Mouse (Mus musculus): ENCODE data around the gene Ppp4r1. TPM values are rescaled to one million over a fixed set of nuclear protein-coding genes. Genes with fewer than 3 reads are reported as not detected.

Ppp4r1 gene
- total and polyA plus RNA-seq, 3 experiments = 21.8 to 313 (median 34.3) TPM

GRCm38 (mm10) chr17:65757150-65757549 is 25.2 kb upstream of the Ppp4r1 start:
- no peaks in the 10 kb centered on the region for H3K9me3 ChIP-seq (replicated peaks; ENCODE audit: insufficient read depth, low read length)
- TF ChIP-seq KAT2A (conservative IDR thresholded peaks at IDR 0.05; ENCODE audit: low read depth, low read length) (no peak), MXI1 (IDR thresholded peaks at IDR 0.05; ENCODE audit: low read depth, low read length) (no peak), TCF12 (IDR thresholded peaks at IDR 0.05; ENCODE audit: low read depth, low read length) (no peak), UBTF (IDR thresholded peaks at IDR 0.05; ENCODE audit: borderline replicate concordance, insufficient read depth, low read depth, low read length) (no peak), EP300 (IDR thresholded peaks at IDR 0.05; ENCODE audit: low read depth in 1 of 2, low read length in 2 of 2) (no peak), E2F4 (IDR thresholded peaks at IDR 0.05; ENCODE audit: borderline replicate concordance, low read depth, low read length) (no peak)
- H3K9ac ChIP-seq (ENCODE audit: control insufficient read depth, low read depth, low read length, poor library complexity, severe bottlenecking) = no peak overlapping the region

GRCm38 (mm10) chr17:65763221-65763620 is 19.2 kb upstream of the Ppp4r1 start:
- no peak for DNase-seq (ENCODE audit: low read depth, low spot score)

More at GRCm38 (mm10) chr17:65757150-65757549, 25.2 kb upstream of the Ppp4r1 start:
- no peaks in the 10 kb centered on the region for H3K4me1 ChIP-seq (ENCODE audit: control insufficient read depth in 1 of 2, insufficient read depth in 2 of 2, low read length in 2 of 2)
- H3K27me3 ChIP-seq (ENCODE audit: control insufficient read depth in 1 of 2, insufficient read depth in 2 of 2, low read length in 2 of 2) = no peaks in the 10 kb centered on the region
- no peak overlapping the region for H3K27ac ChIP-seq (ENCODE audit: control insufficient read depth, low read depth, low read length)
- no peaks in the 10 kb centered on the region for H3K79me2 ChIP-seq (ENCODE audit: control insufficient read depth, insufficient read depth, low read length, poor library complexity)
- DNase-seq (ENCODE audit: low read depth, low spot score) = no peak
- H3K4me3 ChIP-seq (ENCODE audit: control insufficient read depth in 1 of 2, insufficient read depth in 1 of 2, low read depth in 2 of 2, low read length in 2 of 2) = no peak overlapping the region
- H3K36me3 ChIP-seq (ENCODE audit: control insufficient read depth in 1 of 2, insufficient read depth in 2 of 2, low read length in 2 of 2) = no peaks in the 10 kb centered on the region

More at GRCm38 (mm10) chr17:65763221-65763620, 19.2 kb upstream of the Ppp4r1 start:
- H3K27me3 ChIP-seq (ENCODE audit: control insufficient read depth in 1 of 2, insufficient read depth in 2 of 2, low read length in 2 of 2) = no peaks in the 10 kb centered on the region
- H3K9me3 ChIP-seq (replicated peaks; ENCODE audit: insufficient read depth, low read length) = no peaks in the 10 kb centered on the region
- TF ChIP-seq BHLHE40 (IDR thresholded peaks at IDR 0.05; ENCODE audit: borderline replicate concordance, low read depth, low read length) (no peak), TCF12 (IDR thresholded peaks at IDR 0.05; ENCODE audit: low read depth, low read length) (no peak), MAX (IDR thresholded peaks at IDR 0.05; ENCODE audit: low read length) (no peak), MAFK (IDR thresholded peaks at IDR 0.05; ENCODE audit: borderline replicate concordance, low read depth, low read length) (no peak), UBTF (IDR thresholded peaks at IDR 0.05; ENCODE audit: borderline replicate concordance, insufficient read depth, low read depth, low read length) (no peak), USF2 (IDR thresholded peaks at IDR 0.05; ENCODE audit: borderline replicate concordance in 1 of 2, insufficient read depth in 1 of 2, low read depth in 1 of 2, low read length in 2 of 2) (no peak), RCOR1 (IDR thresholded peaks at IDR 0.05; ENCODE audit: low read depth, low read length) (no peak), CTCF (IDR thresholded peaks at IDR 0.05 in 2 of 3, conservative IDR thresholded peaks at IDR 0.05 in 1 of 3; ENCODE audit: control insufficient read depth in 1 of 3, insufficient read depth in 1 of 3, low read depth in 2 of 3, low read length in 3 of 3, poor library complexity in 1 of 3, severe bottlenecking in 1 of 3) (no peak), NRF1 (IDR thresholded peaks at IDR 0.05; ENCODE audit: insufficient read depth, low read depth, low read length, poor library complexity, severe bottlenecking) (no peak), GATA1 (IDR thresholded peaks at IDR 0.05; ENCODE audit: low read depth, low read length) (no peak), E2F4 (IDR thresholded peaks at IDR 0.05; ENCODE audit: borderline replicate concordance, low read depth, low read length) (no peak), ETS1 (IDR thresholded peaks at IDR 0.05; ENCODE audit: low read depth, low read length) (no peak), SMC3 (IDR thresholded peaks at IDR 0.05; ENCODE audit: low read depth, low read length) (no peak), MEF2A (IDR thresholded peaks at IDR 0.05; ENCODE audit: extremely low read depth, insufficient replicate concordance, low read depth, low read length, poor library complexity, severe bottlenecking) (no peak), MYB (IDR thresholded peaks at IDR 0.05; ENCODE audit: low read depth, low read length) (no peak), GABPA (IDR thresholded peaks at IDR 0.05; ENCODE audit: low read depth, low read length) (no peak), TBP (IDR thresholded peaks at IDR 0.05; ENCODE audit: low read depth, low read length) (no peak), EP300 (IDR thresholded peaks at IDR 0.05; ENCODE audit: low read depth in 1 of 2, low read length in 2 of 2) (no peak), POLR2AphosphoS5 (IDR thresholded peaks at IDR 0.05; ENCODE audit: borderline replicate concordance, low read depth, low read length) (no peak), SIN3A (IDR thresholded peaks at IDR 0.05; ENCODE audit: low read length) (no peak)
- H3K36me3 ChIP-seq (ENCODE audit: control insufficient read depth in 1 of 2, insufficient read depth in 2 of 2, low read length in 2 of 2) = 0 out of 4 replicates have a peak, but pooled peaks cover 0 to 2% of the 10 kb centered on the region in 2 experiments
- peaks cover 2 to 6% of the 10 kb centered on the region in 2 experiments; a peak in 3 of 4 replicates for H3K4me1 ChIP-seq (ENCODE audit: control insufficient read depth in 1 of 2, insufficient read depth in 2 of 2, low read length in 2 of 2)
- H3K27ac ChIP-seq (ENCODE audit: control insufficient read depth, low read depth, low read length) = no peak overlapping the region
- no peak overlapping the region for H3K4me3 ChIP-seq (ENCODE audit: control insufficient read depth in 1 of 2, insufficient read depth in 1 of 2, low read depth in 2 of 2, low read length in 2 of 2)
- no peaks in the 10 kb centered on the region for H3K79me2 ChIP-seq (ENCODE audit: control insufficient read depth, insufficient read depth, low read length, poor library complexity)
- no peak overlapping the region for H3K9ac ChIP-seq (ENCODE audit: control insufficient read depth, low read depth, low read length, poor library complexity, severe bottlenecking)

Data from MEL (cell line).